Mouse (Mus musculus) left cerebral cortex, postnatal 4 days (tissue): ENCODE results near the gene Erfe. TPM values are rescaled to one million over a fixed set of nuclear protein-coding genes. Genes with fewer than 3 reads are reported as not detected.

Experiments
- DNase-seq: peaks from one replicate; pipeline ENCODE4 v3.0.0-alpha.2; 2022
- intact Hi-C: fragments of 180-260 bp; cut with DNase I; formaldehyde crosslinking; loops from one replicate; pipeline ENCODE4 v1.15.1; 2025
- total RNA-seq, 2 experiments: library from RNA; stranded (reverse); gene quantifications; 2 replicates each; pipeline ENCODE4 v1.2.3; 2021

The Erfe gene
- under 1 TPM; 0.22 to 0.32 TPM for total RNA-seq

DNA sequence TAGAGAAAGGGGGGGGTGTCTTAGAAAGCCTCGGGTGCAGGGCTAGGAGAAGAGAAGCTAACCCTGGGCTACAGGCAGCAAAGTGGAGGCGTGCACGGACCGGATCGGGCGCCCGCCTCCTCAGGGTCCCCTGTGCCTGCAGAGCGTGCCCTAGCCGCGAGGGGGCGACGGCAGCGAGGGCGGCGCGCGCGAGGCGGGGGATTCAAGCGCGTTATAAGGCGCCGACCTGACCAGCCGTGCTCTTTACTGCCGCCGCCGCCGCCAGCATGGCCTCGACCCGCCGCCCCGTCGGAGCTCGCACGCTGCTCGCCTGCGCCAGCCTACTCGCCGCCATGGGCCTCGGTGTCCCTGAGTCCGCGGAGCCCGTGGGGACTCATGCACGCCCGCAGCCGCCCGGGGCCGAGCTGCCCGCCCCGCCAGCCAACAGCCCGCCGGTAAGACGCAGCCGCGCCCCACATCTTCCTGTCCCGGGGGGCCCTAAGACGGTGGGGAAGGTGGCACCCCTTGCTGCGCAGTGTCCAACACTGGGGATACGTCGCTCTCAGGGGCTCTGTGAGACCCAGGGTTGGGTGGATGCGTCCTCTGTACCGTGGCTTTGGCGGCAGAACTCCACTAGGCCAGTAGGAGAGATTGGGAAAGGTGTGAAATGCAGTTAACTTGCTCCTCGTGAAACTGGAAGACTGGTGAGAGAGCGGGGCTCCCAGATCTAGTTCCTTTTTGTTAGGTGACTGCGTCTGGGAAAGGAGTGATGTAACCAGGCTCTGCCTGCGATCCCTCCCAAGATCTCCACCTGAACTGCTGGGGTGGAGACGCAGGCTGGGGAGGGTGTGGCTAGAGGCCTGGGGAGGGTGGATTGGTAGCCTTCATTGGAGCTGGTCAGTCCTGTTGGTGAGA is at the start of gene Erfe:
TSS of gene Erfe (plus strand) at position 216 of the 894 bp plus-strand sequence.
- intact Hi-C loops, result no loop called here
- peak; percentile 61 for DNase-seq

DNA sequence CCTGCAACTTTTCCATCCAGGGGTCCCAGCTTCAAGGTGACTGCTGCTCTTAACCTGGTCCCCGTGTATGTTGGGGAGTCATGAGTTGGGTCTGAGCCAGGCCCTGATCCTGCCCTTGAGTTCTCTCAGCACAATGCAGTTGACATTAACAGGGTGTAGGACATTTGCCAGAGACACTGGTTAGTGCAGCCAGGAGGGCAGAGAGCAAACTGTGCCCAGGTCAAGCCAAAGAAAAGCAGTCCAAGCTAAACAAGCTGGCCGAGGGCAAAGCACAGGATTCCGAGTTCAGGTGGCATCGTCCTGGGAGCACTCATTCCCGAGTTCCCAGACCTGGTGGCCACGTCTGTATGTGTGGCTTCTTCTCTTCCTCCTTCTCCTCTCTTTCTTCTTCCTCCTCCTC is 48.6 kb upstream of the Erfe start:
- no peak for DNase-seq
- intact Hi-C loops, result no loop called here

DNA sequence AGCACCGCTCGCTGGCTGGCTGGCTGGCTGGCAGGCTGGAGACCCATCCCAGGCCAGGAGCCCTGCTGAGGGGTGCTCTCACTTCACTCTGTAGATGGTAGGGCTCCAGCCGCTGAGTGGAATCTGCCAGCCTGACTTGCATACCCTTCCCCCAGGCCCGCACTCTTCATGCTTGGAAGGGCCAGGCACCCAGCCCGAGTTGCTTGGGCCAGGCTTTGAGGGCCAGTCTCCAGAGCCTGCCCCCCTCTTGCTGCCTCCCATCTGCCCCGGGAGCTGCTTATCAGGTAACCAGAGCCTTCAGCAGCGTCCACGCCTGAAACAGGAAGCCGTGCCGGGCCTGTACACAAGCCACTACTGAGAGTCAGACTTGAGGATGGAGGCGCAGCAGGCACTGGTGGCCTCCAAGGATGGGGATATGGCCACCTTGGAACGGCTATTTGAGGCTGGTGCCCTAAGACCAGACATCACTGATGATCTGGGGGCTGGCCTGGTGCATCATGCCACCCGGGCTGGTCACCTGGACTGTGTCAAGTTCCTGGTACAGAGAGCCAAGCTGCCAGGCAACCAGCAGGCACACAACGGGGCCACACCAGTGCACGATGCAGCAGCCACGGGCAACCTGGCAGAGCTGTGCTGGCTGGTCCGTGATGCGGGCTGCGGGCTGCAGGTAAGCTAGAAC is 44.3 kb upstream of the Erfe start, which contains the start of gene Espnl:
TSS of gene Espnl (plus strand) at position 316 of the 679 bp plus-strand sequence.
- intact Hi-C loops, result no loop called here
- DNase-seq, result peak; percentile 70

DNA sequence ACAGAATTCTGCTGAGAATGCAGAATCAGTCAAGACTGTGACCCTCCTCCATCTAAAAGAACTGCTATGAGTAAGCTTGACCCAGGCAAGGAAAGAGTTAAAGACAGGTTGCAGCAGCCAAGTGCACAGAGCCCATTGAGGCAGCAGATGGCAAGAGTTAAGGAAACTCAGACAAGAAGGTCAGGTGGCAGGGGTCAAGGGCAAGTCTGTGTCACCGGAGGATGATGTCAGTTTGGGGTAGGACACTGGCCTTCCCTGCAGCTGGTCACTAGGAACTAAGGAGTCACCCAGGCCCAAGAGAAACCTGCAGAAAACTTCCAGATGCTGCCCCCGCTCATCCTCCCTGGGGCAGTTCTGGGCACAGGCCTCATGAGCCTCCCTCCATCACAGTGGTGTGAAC is 41.6 kb upstream of the Erfe start:
- no peak for DNase-seq
- intact Hi-C loops, result no loop called here

DNA sequence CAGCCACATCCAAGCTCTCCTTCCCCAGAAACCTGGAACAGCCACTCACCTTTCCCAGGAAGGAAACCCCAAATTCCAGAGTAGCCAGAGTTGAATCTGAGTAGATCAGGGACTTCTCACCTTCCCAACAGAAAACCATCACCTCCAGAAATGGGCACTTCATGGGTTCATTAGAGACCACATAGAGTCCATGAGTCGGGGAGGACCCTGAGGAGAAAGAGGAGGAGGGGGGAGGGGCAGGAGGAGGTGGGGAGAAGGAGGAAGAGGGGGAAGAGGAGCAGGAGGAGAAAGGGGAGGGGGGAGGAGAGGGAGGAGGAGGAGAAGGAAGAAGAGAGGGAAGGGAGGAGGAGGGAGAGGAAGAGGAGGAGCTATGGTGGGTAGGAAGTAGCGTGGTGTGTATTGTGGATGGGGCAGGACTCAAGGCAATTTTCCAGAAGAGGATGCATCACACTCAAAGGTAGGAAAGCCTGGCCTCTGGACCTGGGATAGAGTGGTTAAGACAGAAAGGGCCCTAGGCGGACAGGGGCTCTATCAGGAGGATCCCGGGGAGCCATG is 40.7 kb upstream of the Erfe start:
- intact Hi-C loops, result no loop called here

DNA sequence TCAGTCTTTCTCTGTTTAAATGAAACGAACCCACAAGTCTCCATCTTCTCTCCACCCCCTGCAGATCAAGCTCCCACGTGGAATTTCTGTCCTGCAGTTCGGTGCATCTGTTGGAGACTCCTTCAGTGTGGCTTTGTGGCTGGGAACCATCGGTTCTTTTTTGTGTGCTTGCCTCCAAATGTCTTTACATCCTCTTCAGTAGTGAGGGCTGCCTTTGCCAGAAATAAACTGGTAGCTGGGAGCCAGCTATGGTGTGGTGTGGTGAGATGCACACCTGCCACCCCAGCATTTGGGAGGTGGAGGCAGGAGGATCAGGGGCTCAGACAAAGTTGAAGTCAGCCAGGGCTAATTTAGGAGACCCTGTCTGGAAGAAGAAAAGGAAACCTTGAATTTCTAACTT is 34.1 kb upstream of the Erfe start:
- intact Hi-C loops, result no loop called here
- no peak for DNase-seq

More for the DNA sequence above, 40.7 kb upstream of the Erfe start:
- DNase-seq, result no peak

DNA sequence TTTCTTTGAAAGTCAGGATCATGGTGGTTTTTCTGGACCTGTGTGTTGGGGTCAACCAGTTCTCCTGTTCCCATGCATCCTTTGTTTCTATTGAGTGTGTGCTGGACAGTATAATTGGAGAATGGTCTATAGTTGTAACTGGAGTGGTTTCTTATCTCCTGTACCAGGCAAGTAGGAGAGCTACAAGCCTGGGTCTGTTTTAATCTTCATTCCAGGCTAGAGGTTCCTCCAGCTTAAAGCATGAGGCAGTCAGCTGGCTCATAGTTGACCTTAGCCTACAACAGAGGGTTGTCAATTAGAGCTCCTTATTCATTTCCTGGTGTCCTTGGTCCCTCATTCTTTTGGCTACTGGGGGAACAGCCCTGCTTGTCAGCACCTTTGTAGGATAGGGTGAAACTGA is 32.6 kb upstream of the Erfe start:
- intact Hi-C loops, result no loop called here
- no peak for DNase-seq

DNA sequence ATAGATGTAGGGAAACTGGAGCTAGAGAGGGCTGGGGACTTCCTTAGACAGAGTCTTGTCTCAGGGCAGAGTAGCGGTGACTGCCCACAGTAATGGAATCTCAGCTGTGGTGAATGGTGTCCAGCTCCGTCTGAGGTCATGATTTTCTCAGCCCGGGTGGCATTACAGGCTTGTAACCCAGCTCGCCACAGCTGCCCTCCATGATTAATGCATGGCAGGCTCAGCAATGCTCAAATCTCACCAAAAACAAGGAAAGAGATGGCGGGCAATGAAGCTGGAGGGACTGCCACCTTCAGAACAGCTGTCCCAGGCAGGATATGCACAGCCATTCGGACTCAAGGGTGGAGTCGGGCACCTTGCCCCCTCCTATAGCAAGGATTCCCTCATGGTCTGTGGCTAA is 28.9 kb upstream of the Erfe start:
- intact Hi-C loops, result no loop called here
- DNase-seq, result no peak

DNA sequence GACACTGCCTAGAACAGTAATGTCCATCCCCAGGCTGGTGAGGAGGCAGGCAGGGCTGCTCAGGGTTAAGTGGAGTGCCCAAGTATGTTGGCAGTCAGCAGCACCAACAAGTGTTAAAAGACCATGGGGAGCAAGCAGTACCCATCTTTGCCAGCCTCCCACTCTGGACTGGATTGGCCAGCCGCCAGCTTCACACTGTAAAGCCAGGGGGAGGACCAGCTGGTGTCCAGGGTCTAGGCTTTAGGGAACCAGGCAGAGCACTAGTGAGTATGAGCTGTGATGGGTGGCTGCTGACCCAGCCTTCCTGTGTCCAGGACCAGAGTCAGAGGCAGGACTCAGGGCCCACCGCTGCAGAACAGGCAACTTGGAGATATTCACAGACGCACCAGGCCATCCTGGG is 22.2 kb upstream of the Erfe start:
- DNase-seq, result peak; percentile 77
- intact Hi-C loops, result no loop called here

DNA sequence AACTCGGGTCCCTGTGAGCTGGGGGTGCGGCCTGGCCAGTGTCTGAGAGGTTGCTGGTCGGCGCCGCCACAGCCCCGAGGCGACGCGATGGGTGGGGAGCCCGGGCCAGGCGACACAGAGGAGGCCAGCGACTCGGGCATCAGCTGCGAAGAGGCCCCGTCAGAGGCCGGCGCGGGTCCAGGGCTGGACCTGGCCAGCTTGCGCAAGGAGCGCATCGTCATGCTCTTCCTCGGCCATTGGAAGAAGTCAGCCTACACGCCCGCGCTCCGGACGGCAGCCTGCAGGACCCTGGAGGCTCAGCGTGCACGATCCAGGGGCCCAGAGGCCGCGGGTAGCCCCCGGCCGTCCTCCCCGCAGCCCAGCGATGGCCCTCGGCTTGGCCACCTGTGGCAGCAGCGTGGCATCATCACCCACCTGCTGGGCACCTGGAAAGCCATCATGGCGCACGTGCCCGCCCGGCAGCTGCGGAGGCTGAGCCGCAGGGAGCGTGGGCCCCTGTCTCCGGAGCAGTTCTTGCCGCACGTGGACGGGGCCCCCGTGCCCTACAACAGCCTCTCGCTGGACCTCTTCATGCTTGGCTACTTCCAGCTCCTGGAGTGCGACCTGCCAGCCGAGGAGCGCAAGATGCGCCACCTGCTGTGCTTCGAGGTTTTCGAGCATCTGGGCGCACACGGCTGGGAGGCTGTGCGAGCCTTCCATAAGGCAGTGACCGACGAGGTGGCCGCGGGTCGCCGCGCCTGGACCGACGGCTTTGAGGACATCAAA is 21.1 kb upstream of the Erfe start:
- DNase-seq, result peak; percentile 42
- intact Hi-C loops, result no loop called here

DNA sequence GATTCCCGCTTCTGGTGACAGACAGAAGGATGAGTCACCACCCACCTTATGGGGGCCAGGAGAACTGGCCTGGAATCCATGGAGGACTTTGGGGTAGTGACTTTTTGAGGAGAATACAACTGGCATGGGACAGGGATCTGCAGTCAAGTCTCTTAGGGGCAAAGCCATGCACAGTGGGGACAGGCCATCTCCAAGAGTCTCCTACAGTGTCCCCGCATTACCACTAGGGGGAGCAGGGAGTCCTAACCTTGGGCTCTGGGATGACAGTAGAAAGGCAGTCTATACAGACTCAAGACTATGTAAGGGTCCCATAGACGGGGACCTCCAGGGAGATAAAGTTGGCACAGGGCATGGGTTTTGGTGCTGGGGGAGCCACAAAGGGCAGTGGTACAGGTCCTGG is 19.3 kb upstream of the Erfe start:
- peak; percentile 65 for DNase-seq
- intact Hi-C loops, result no loop called here

DNA sequence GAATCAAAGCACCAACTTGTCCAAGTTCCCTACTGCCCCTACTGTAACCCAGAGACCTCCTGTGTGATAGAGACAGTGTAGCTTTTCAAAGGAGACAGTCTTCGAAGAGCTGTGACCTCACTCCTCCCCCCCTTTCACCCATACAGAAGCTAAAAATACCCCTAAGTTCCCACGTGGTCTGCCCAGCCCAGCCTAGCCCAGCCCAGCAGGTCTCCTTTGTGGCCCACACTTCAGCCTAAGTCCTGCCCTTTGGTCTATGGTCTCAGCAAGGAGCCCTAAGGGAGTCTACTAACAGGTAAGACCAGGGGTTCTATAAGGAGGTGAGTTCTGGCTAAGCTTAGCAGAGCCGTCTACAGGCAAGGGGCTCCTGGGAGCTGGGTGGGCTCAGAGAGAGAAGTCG is 15.4 kb upstream of the Erfe start, which contains the start of gene Klhl30:
TSS of gene Klhl30 (plus strand) at position 176 of the 400 bp plus-strand sequence.
- intact Hi-C loops, result no loop called here
- DNase-seq, result no peak

DNA sequence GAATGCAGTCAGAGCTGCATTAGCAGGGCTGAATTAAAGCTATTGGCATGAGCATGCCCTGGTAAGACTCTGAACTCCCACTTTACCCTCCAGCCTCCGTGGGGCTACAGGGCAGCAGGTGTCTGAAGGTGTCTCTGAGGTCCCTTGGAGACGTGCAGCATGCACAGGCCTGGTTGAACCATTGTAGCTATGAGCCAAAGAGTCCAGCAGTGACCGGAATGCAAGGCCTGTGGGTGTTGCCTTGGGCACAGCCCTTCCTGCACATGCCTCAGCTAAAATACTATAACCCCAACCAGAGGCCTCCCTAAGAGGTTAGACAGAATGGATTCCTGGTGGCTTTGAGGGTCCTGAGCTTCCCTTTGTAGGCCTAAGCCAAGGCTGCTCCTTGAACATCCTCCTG is 15.0 kb upstream of the Erfe start:
- intact Hi-C loops, result no loop called here
- no peak for DNase-seq

DNA sequence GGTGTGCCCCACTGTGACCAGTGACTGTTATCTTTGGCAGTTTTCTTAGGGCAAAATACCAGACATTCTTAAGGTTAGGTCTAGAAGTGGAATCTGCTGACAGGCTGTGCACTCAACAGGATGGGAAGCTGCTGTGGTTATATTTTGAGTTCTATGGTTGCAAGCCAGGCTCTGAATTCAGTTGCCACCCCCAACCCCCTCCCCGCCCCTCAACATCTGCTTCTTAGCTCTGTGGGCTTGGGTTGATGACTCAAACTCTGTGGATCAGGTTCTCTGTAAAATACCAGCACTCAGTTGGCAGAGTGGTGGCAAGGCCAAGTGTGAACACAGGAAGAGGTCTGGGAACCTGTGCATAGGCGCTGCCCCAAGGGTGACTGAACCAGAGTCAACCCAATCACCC is 14.0 kb upstream of the Erfe start:
- intact Hi-C loops, result no loop called here
- DNase-seq, result no peak

DNA sequence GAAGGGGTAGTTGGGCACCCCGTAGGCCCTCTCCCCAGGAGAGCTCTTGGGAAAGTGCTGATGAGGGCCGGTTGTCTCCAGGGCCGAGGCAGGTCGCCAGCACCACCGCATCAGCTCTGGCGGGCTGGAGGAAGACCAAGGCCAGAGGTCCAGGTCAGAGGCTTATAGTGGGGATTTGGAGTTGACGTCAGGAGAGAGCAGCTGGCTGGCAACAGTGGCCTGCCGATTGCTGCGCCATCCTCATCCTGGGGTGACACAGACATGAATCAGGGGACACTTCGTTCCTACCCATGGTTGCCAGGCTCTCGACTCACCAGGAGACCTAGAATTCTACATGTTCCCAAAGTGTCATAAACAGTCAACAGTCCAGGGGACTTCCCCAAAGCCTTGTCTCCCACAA is 10.1 kb upstream of the Erfe start:
- intact Hi-C loops, result no loop called here
- DNase-seq, result no peak

DNA sequence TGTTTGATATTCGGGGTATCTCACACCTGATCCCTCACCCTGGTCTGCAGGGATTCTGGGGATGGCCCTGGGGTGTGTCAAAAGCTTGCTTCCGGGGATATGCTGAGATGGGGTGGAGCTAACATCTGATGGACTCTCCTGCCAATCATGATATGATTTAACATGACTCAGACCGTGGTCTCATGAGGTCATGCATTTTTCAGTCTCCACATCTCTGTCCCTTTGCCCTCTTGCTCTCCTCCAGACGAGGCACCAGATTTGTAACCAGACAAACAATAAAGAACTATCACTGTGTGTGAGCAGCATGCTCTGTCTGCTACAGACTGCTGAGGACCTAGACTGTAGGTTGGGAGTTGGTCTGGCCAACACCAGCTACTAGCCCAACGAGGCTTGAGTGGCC is 4.1 kb upstream of the Erfe start:
- intact Hi-C loops, result no loop called here
- DNase-seq, result no peak

DNA sequence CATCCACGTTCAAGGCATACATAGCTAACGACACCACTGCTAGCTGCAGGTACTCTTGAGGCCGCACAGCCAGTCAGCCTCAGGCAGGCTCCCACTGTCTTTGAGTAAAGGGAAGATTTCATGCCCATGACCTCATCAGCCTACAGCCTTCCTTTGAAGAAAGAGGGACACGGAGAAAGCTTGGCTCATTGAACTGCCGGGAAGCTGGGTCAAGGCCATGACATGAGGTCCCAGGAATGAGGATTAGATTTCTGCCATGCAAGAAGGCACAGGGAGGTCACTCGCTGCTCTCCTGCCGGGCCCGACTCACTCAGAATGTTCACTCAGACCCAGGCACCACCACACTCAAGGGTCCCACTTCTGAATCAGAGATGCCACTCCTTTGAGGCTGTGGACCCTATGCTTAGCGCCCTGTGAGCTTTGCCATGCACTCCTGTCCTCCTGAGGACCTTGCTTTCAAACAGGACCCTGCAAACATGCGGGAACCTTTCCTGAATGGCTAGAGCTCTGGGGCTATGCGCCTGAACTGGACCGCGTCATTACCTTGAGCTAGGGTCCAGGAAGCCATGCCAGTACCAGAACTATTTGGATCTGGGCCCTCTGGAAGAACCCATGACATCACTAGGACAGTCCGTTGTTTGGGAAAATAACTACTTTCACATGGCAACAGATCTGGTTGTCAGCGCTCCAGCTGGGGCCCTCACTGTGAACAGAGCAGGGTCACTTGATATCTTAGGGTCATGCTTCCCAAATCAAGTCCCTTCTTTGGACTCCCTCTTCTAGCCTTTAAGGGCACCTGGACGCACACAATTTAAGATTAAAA is 1.2 kb upstream of the Erfe start:
- DNase-seq, result no peak
- intact Hi-C loops, result no loop called here

DNA sequence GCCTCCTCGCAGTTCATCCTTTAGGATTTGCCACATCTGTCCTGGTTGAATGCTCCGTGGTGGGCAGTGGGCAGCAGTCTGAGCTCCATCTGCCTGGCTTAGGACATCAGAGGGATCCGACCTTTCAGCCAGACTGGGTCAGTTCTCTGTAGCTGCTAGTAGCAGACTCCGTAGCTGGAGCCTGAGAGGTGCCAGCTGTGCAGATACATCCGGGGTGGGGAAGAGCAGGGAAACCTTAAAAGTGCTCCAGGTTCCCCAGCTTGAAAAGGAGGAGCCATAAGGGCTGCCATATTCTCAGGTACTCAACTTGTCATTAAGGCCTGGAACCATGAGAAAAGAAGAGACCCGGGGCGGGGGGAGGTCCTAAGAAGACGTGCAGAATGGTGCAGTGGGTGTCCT is 415 bp upstream of the Erfe start:
- intact Hi-C loops, result no loop called here
- DNase-seq, result no peak

DNA sequence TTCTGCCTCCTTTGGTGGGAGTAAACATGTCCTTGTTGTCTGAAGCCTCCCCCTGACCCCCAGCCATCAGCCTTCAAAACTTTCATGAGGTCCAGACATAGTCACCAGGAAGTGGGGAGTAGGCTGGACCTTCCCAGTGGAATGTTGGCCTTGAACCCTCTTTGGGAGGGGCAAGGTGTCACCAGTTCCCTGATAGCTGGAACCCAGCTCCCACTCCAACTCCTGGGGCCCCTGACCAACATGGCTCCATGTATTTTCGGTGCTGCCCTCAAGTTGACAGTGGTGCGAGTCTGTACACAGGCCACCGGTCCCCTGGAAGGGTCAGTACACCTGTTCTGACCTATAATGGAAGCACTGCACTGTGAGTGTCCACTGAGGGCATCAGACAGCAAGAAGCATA is 1.1 kb downstream of the Erfe start:
- no peak for DNase-seq
- intact Hi-C loops, result no loop called here

DNA sequence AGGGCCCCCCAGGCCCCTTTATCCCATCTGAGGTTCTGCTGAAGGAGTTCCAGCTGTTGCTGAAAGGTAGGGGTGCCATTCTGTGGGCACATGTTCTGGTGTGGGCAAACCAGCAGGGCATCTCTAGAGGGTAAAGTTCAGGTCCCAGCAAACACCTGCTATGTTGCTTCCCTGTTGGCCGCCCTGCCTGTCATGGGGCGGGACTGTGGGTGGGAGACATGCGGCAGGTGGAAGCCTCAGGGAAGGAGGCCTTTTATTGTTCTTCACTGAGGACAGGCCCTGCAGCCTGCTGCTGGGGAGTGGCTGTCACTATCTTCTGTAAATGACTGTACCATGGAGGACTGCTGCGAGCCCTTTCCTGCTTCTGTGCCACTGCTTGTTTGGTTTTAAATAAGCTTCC is 3.2 kb downstream of the Erfe start:
- DNase-seq, result no peak
- intact Hi-C loops, result no loop called here
